Mouse (Mus musculus): Measurements from ENCODE around the gene Kcnq5. TPM values are rescaled to one million over a fixed set of nuclear protein-coding genes. Genes with fewer than 3 reads are reported as not detected.
"Not testable (repeated sequence)": the region's sequence is repeated elsewhere in the genome, so short reads cannot be mapped to it uniquely, and the experiment has no call there.

Kcnq5 gene
- polyA plus RNA-seq, 1 experiment from 2014 or later = 0.62 TPM

- H3K27me3 ChIP-seq (ENCODE audit: control insufficient read depth, insufficient read depth, low read length) = no peaks in the 10 kb centered on the region
- H3K4me1 ChIP-seq (replicated peaks; ENCODE audit: control insufficient read depth, insufficient read depth) = no peaks in the 10 kb centered on the region
- ATAC-seq (ENCODE audit: low FRiP score, low TSS enrichment) (no peak), DNase-seq (ENCODE audit: low spot score) (no peak)
- H3K27ac ChIP-seq (replicated peaks) = no peak overlapping the region
- H3K9ac ChIP-seq (ENCODE audit: low read length) = no peak overlapping the region
- no peaks in the 10 kb centered on the region for H3K36me3 ChIP-seq (ENCODE audit: control insufficient read depth, insufficient read depth, low read length)
- 80% methylated on average over 5 of the region's 5 CpGs for WGBS
- no peak overlapping the region for H3K4me3 ChIP-seq (ENCODE audit: low read depth, low read length)
- H3K4me2 ChIP-seq (replicated peaks; ENCODE audit: low read depth) = no peak overlapping the region
- H3K9me3 ChIP-seq (ENCODE audit: control insufficient read depth, low read length) = no peaks in the 10 kb centered on the region
- no peak for TF ChIP-seq CTCF (IDR thresholded peaks at IDR 0.05; ENCODE audit: low read depth)
- TF ChIP-seq EP300 (optimal IDR thresholded peaks at IDR 0.05) = no peak
These were observed 181.0 kb downstream of the Kcnq5 start for GRCm38 (mm10) chr1:21780746-21781145.

- H3K36me3 ChIP-seq (ENCODE audit: control insufficient read depth, insufficient read depth, low read length) = no peaks in the 10 kb centered on the region
- no peak overlapping the region for H3K4me3 ChIP-seq (ENCODE audit: low read depth, low read length)
- H3K4me2 ChIP-seq (replicated peaks; ENCODE audit: low read depth) = no peak overlapping the region
- no peaks in the 10 kb centered on the region for H3K27me3 ChIP-seq (ENCODE audit: control insufficient read depth, insufficient read depth, low read length)
- DNase-seq (ENCODE audit: low spot score) (no peak), ATAC-seq (ENCODE audit: low FRiP score, low TSS enrichment) (no peak)
- H3K9ac ChIP-seq (ENCODE audit: low read length) = no peak overlapping the region
- no peak overlapping the region for H3K27ac ChIP-seq (replicated peaks)
- 56% methylated on average over 5 of the region's 5 CpGs for WGBS
- H3K4me1 ChIP-seq (replicated peaks; ENCODE audit: control insufficient read depth, insufficient read depth) = no peaks in the 10 kb centered on the region
- TF ChIP-seq EP300 (optimal IDR thresholded peaks at IDR 0.05) (no peak), CTCF (IDR thresholded peaks at IDR 0.05; ENCODE audit: low read depth) (no peak)
- H3K9me3 ChIP-seq (ENCODE audit: control insufficient read depth, low read length) = no peaks in the 10 kb centered on the region
These were observed 184.2 kb downstream of the Kcnq5 start for GRCm38 (mm10) chr1:21777560-21777959.

- Histone ChIP-seq H3K4me3 (ENCODE audit: low read depth, low read length) (no peak overlapping the region), H3K36me3 (ENCODE audit: control insufficient read depth, insufficient read depth, low read length) (no peaks in the 10 kb centered on the region), H3K9ac (ENCODE audit: low read length) (no peak overlapping the region), H3K9me3 (ENCODE audit: control insufficient read depth, low read length) (no peaks in the 10 kb centered on the region), H3K27ac (replicated peaks) (no peak overlapping the region), H3K27me3 (ENCODE audit: control insufficient read depth, insufficient read depth, low read length) (no peaks in the 10 kb centered on the region), H3K4me1 (replicated peaks; ENCODE audit: control insufficient read depth, insufficient read depth) (no peaks in the 10 kb centered on the region), H3K4me2 (replicated peaks; ENCODE audit: low read depth) (no peak overlapping the region)
- no peak for DNase-seq (ENCODE audit: low spot score)
- no peak for ATAC-seq (ENCODE audit: low FRiP score, low TSS enrichment)
- TF ChIP-seq EP300 (optimal IDR thresholded peaks at IDR 0.05) (no peak), CTCF (IDR thresholded peaks at IDR 0.05; ENCODE audit: low read depth) (no peak)
- WGBS = 51% methylated on average over 5 of the region's 5 CpGs
These were observed 187.8 kb downstream of the Kcnq5 start for GRCm38 (mm10) chr1:21773931-21774330.

- no peaks in the 10 kb centered on the region for H3K27me3 ChIP-seq (ENCODE audit: control insufficient read depth, insufficient read depth, low read length)
- no peaks in the 10 kb centered on the region for H3K9me3 ChIP-seq (ENCODE audit: control insufficient read depth, low read length)
- no peak for ATAC-seq (ENCODE audit: low FRiP score, low TSS enrichment)
- no peaks in the 10 kb centered on the region for H3K36me3 ChIP-seq (ENCODE audit: control insufficient read depth, insufficient read depth, low read length)
- WGBS = 73% methylated on average over 1 of the region's 1 CpGs
- no peak overlapping the region for H3K9ac ChIP-seq (ENCODE audit: low read length)
- no peak overlapping the region for H3K4me2 ChIP-seq (replicated peaks; ENCODE audit: low read depth)
- H3K4me1 ChIP-seq (replicated peaks; ENCODE audit: control insufficient read depth, insufficient read depth) = no peaks in the 10 kb centered on the region
- no peak overlapping the region for H3K4me3 ChIP-seq (ENCODE audit: low read depth, low read length)
- no peak overlapping the region for H3K27ac ChIP-seq (replicated peaks)
- DNase-seq (ENCODE audit: low spot score) = no peak
- TF ChIP-seq EP300 (optimal IDR thresholded peaks at IDR 0.05) = no peak
- TF ChIP-seq CTCF (IDR thresholded peaks at IDR 0.05; ENCODE audit: low read depth) = no peak
These were observed 191.2 kb downstream of the Kcnq5 start for GRCm38 (mm10) chr1:21770494-21770893.

- H3K4me1 ChIP-seq (replicated peaks; ENCODE audit: control insufficient read depth, insufficient read depth) = no peaks in the 10 kb centered on the region
- no peaks in the 10 kb centered on the region for H3K27me3 ChIP-seq (ENCODE audit: control insufficient read depth, insufficient read depth, low read length)
- H3K36me3 ChIP-seq (ENCODE audit: control insufficient read depth, insufficient read depth, low read length) = no peaks in the 10 kb centered on the region
- 71% methylated on average over 1 of the region's 1 CpGs for WGBS
- no peak for TF ChIP-seq CTCF (IDR thresholded peaks at IDR 0.05; ENCODE audit: low read depth)
- no peak for TF ChIP-seq EP300 (optimal IDR thresholded peaks at IDR 0.05)
- no peak overlapping the region for H3K4me2 ChIP-seq (replicated peaks; ENCODE audit: low read depth)
- H3K4me3 ChIP-seq (ENCODE audit: low read depth, low read length) = no peak overlapping the region
- ATAC-seq (ENCODE audit: low FRiP score, low TSS enrichment) (no peak), DNase-seq (ENCODE audit: low spot score) (no peak)
- H3K9me3 ChIP-seq (ENCODE audit: control insufficient read depth, low read length) = no peaks in the 10 kb centered on the region
- no peak overlapping the region for H3K27ac ChIP-seq (replicated peaks)
- H3K9ac ChIP-seq (ENCODE audit: low read length) = no peak overlapping the region
These were observed 212.4 kb downstream of the Kcnq5 start for GRCm38 (mm10) chr1:21749297-21749696.

- H3K9ac ChIP-seq (ENCODE audit: low read length) = no peak overlapping the region
- no peaks in the 10 kb centered on the region for H3K36me3 ChIP-seq (ENCODE audit: control insufficient read depth, insufficient read depth, low read length)
- no peak overlapping the region for H3K27ac ChIP-seq (replicated peaks)
- TF ChIP-seq CTCF (IDR thresholded peaks at IDR 0.05; ENCODE audit: low read depth) (no peak), EP300 (optimal IDR thresholded peaks at IDR 0.05) (no peak)
- ATAC-seq (ENCODE audit: low FRiP score, low TSS enrichment) (no peak), DNase-seq (ENCODE audit: low spot score) (no peak)
- 37% methylated on average over 1 of the region's 1 CpGs for WGBS
- H3K27me3 ChIP-seq (ENCODE audit: control insufficient read depth, insufficient read depth, low read length) = no peaks in the 10 kb centered on the region
- H3K4me2 ChIP-seq (replicated peaks; ENCODE audit: low read depth) = no peak overlapping the region
- no peak overlapping the region for H3K4me3 ChIP-seq (ENCODE audit: low read depth, low read length)
- no peaks in the 10 kb centered on the region for H3K9me3 ChIP-seq (ENCODE audit: control insufficient read depth, low read length)
- H3K4me1 ChIP-seq (replicated peaks; ENCODE audit: control insufficient read depth, insufficient read depth) = no peaks in the 10 kb centered on the region
These were observed 232.6 kb downstream of the Kcnq5 start for GRCm38 (mm10) chr1:21729131-21729530.

GRCm38 (mm10) chr1:21723231-21723630, 238.5 kb downstream of the Kcnq5 start:
- ATAC-seq (ENCODE audit: low FRiP score, low TSS enrichment); H3K4me3 ChIP-seq (ENCODE audit: low read depth, low read length); H3K9me3 ChIP-seq (ENCODE audit: control insufficient read depth, low read length); H3K4me2 ChIP-seq (replicated peaks; ENCODE audit: low read depth); H3K27me3 ChIP-seq (ENCODE audit: control insufficient read depth, insufficient read depth, low read length); H3K27ac ChIP-seq (replicated peaks); DNase-seq (ENCODE audit: low spot score); H3K36me3 ChIP-seq (ENCODE audit: control insufficient read depth, insufficient read depth, low read length); H3K9ac ChIP-seq (ENCODE audit: low read length); H3K4me1 ChIP-seq (replicated peaks; ENCODE audit: control insufficient read depth, insufficient read depth): not testable (repeated sequence)
- 71% methylated on average over 2 of the region's 2 CpGs for WGBS

Data from stomach, postnatal 0 days (tissue).